Mouse (Mus musculus): Measurements from ENCODE around the gene Bdkrb1. TPM values are rescaled to one million over a fixed set of nuclear protein-coding genes. Genes with fewer than 3 reads are reported as not detected.
A peak's percentile ranks its signal among the peaks of the same experiment; 100 is the strongest.

The Bdkrb1 gene
- polyA plus RNA-seq, 2 experiments: not detected

GRCm38 (mm10) chr12:105572622-105573021, 30.3 kb upstream of the Bdkrb1 start:
- 72% methylated on average over 2 of the region's 2 CpGs for WGBS (ENCODE audit: insufficient replicate concordance)
- ATAC-seq (ENCODE audit: insufficient read depth): no peak
- Histone ChIP-seq H3K4me1 (replicated peaks; ENCODE audit: control insufficient read depth in 2 of 2, insufficient read depth in 2 of 2, low read length in 1 of 2) (no peaks in the 10 kb centered on the region), H3K4me2 (ENCODE audit: low read depth) (no peak overlapping the region), H3K27me3 (ENCODE audit: control insufficient read depth, insufficient read depth, low read length) (no peaks in the 10 kb centered on the region), H3K36me3 (replicated peaks; ENCODE audit: control insufficient read depth, insufficient read depth, low read depth) (no peaks in the 10 kb centered on the region), H3K4me3 (ENCODE audit: insufficient read depth in 1 of 2, low read depth in 2 of 2, low read length in 2 of 2) (no peak overlapping the region), H3K9ac (replicated peaks) (no peak overlapping the region), H3K27ac (no peak overlapping the region), H3K9me3 (ENCODE audit: control insufficient read depth, low read length) (no peaks in the 10 kb centered on the region)
- TF ChIP-seq CTCF (IDR thresholded peaks at IDR 0.05; ENCODE audit: low read depth) (no peak), EP300 (IDR thresholded peaks at IDR 0.05; ENCODE audit: low read depth) (no peak)
- DNase-seq (ENCODE audit: low read depth in 3 of 3, low spot score in 3 of 3): no peak

- H3K9me3 ChIP-seq (ENCODE audit: control insufficient read depth, low read length): no peaks in the 10 kb centered on the region
- H3K27ac ChIP-seq: no peak overlapping the region
- no peaks in the 10 kb centered on the region for H3K36me3 ChIP-seq (replicated peaks; ENCODE audit: control insufficient read depth, insufficient read depth, low read depth)
- TF ChIP-seq EP300 (IDR thresholded peaks at IDR 0.05; ENCODE audit: low read depth) (no peak), CTCF (IDR thresholded peaks at IDR 0.05; ENCODE audit: low read depth) (no peak)
- H3K4me2 ChIP-seq (ENCODE audit: low read depth): no peak overlapping the region
- 63% methylated on average over 4 of the region's 4 CpGs for WGBS (ENCODE audit: insufficient replicate concordance)
- DNase-seq (ENCODE audit: low read depth in 3 of 3, low spot score in 3 of 3) (no peak), ATAC-seq (ENCODE audit: insufficient read depth) (no peak)
- no peak overlapping the region for H3K9ac ChIP-seq (replicated peaks)
- no peaks in the 10 kb centered on the region for H3K27me3 ChIP-seq (ENCODE audit: control insufficient read depth, insufficient read depth, low read length)
- no peaks in the 10 kb centered on the region for H3K4me1 ChIP-seq (replicated peaks; ENCODE audit: control insufficient read depth in 2 of 2, insufficient read depth in 2 of 2, low read length in 1 of 2)
- H3K4me3 ChIP-seq (ENCODE audit: insufficient read depth in 1 of 2, low read depth in 2 of 2, low read length in 2 of 2): no peak overlapping the region
Measured at GRCm38 (mm10) chr12:105574356-105574755, 28.5 kb upstream of the Bdkrb1 start.

GRCm38 (mm10) chr12:105580490-105580889, 22.4 kb upstream of the Bdkrb1 start:
- 52% methylated on average over 17 of the region's 17 CpGs for WGBS (ENCODE audit: insufficient replicate concordance)
- no peak overlapping the region for H3K4me2 ChIP-seq (ENCODE audit: low read depth)
- H3K4me3 ChIP-seq (ENCODE audit: insufficient read depth in 1 of 2, low read depth in 2 of 2, low read length in 2 of 2): no peak overlapping the region
- no peak overlapping the region for H3K9ac ChIP-seq (replicated peaks)
- ATAC-seq (ENCODE audit: insufficient read depth) (no peak), DNase-seq (ENCODE audit: low read depth in 3 of 3, low spot score in 3 of 3) (no peak)
- no peak for TF ChIP-seq CTCF (IDR thresholded peaks at IDR 0.05; ENCODE audit: low read depth)
- TF ChIP-seq EP300 (IDR thresholded peaks at IDR 0.05; ENCODE audit: low read depth): no peak
- peaks cover 7% of the 10 kb centered on the region in 2 experiments for H3K4me1 ChIP-seq (replicated peaks; ENCODE audit: control insufficient read depth in 2 of 2, insufficient read depth in 2 of 2, low read length in 1 of 2)
- H3K27me3 ChIP-seq (ENCODE audit: control insufficient read depth, insufficient read depth, low read length): no peaks in the 10 kb centered on the region
- H3K36me3 ChIP-seq (replicated peaks; ENCODE audit: control insufficient read depth, insufficient read depth, low read depth): no peaks in the 10 kb centered on the region
- no peak overlapping the region for H3K27ac ChIP-seq
- no peaks in the 10 kb centered on the region for H3K9me3 ChIP-seq (ENCODE audit: control insufficient read depth, low read length)

- H3K4me3 ChIP-seq (ENCODE audit: insufficient read depth in 1 of 2, low read depth in 2 of 2, low read length in 2 of 2): no peak overlapping the region
- no peak for TF ChIP-seq EP300 (IDR thresholded peaks at IDR 0.05; ENCODE audit: low read depth)
- TF ChIP-seq CTCF (IDR thresholded peaks at IDR 0.05; ENCODE audit: low read depth): no peak
- H3K9ac ChIP-seq (replicated peaks): no peak overlapping the region
- ATAC-seq (ENCODE audit: insufficient read depth) (no peak), DNase-seq (ENCODE audit: low read depth in 3 of 3, low spot score in 3 of 3) (no peak)
- peaks cover 7% of the 10 kb centered on the region in 2 experiments for H3K4me1 ChIP-seq (replicated peaks; ENCODE audit: control insufficient read depth in 2 of 2, insufficient read depth in 2 of 2, low read length in 1 of 2)
- H3K27ac ChIP-seq: no peak overlapping the region
- no peaks in the 10 kb centered on the region for H3K9me3 ChIP-seq (ENCODE audit: control insufficient read depth, low read length)
- no peaks in the 10 kb centered on the region for H3K27me3 ChIP-seq (ENCODE audit: control insufficient read depth, insufficient read depth, low read length)
- WGBS (ENCODE audit: insufficient replicate concordance): 63% methylated on average over 9 of the region's 9 CpGs
- no peaks in the 10 kb centered on the region for H3K36me3 ChIP-seq (replicated peaks; ENCODE audit: control insufficient read depth, insufficient read depth, low read depth)
- no peak overlapping the region for H3K4me2 ChIP-seq (ENCODE audit: low read depth)
Measured at GRCm38 (mm10) chr12:105582486-105582885, 20.4 kb upstream of the Bdkrb1 start.

GRCm38 (mm10) chr12:105583484-105583883, 19.4 kb upstream of the Bdkrb1 start:
- 21% methylated on average over 2 of the region's 2 CpGs for WGBS (ENCODE audit: insufficient replicate concordance)
- H3K4me3 ChIP-seq (ENCODE audit: insufficient read depth in 1 of 2, low read depth in 2 of 2, low read length in 2 of 2): no peak overlapping the region
- no peak overlapping the region for H3K9ac ChIP-seq (replicated peaks)
- H3K4me2 ChIP-seq (ENCODE audit: low read depth): no peak overlapping the region
- DNase-seq (ENCODE audit: low read depth in 3 of 3, low spot score in 3 of 3): peak; percentile 31 to 40 (median 33)
- TF ChIP-seq EP300 (IDR thresholded peaks at IDR 0.05; ENCODE audit: low read depth) (no peak), CTCF (IDR thresholded peaks at IDR 0.05; ENCODE audit: low read depth) (no peak)
- H3K9me3 ChIP-seq (ENCODE audit: control insufficient read depth, low read length): no peaks in the 10 kb centered on the region
- H3K27me3 ChIP-seq (ENCODE audit: control insufficient read depth, insufficient read depth, low read length): no peaks in the 10 kb centered on the region
- H3K36me3 ChIP-seq (replicated peaks; ENCODE audit: control insufficient read depth, insufficient read depth, low read depth): no peaks in the 10 kb centered on the region
- H3K27ac ChIP-seq: no peak overlapping the region
- ATAC-seq (ENCODE audit: insufficient read depth): peak; percentile 78
- H3K4me1 ChIP-seq (replicated peaks; ENCODE audit: control insufficient read depth in 2 of 2, insufficient read depth in 2 of 2, low read length in 1 of 2): peaks cover 7% of the 10 kb centered on the region in 2 experiments
